Mouse (Mus musculus) ES-E14 (cell line): ENCODE data around the gene Olfr1375. TPM values are rescaled to one million over a fixed set of nuclear protein-coding genes. Genes with fewer than 3 reads are reported as not detected.
A peak's percentile ranks its signal among the peaks of the same experiment; 100 is the strongest.
"Not testable (repeated sequence)": the region's sequence is repeated elsewhere in the genome, so short reads cannot be mapped to it uniquely, and the experiment has no call there.

Experiments used
- DNase-seq: peaks from one replicate; pipeline ENCODE4 v3.0.0-alpha.2; 2013; ENCODE audit warnings: low read depth, low spot score
- H3K27ac ChIP-seq: 2 replicates; pipeline ENCODE4 v1.5.1; 2012; ENCODE audit warnings: low read depth, mild to moderate bottlenecking, low read length, moderate library complexity, mixed read lengths; ENCODE audit not compliant: poor library complexity, insufficient read depth, severe bottlenecking
- H3K36me3 ChIP-seq: 2 replicates; pipeline ENCODE4 v1.6.1; 2012; ENCODE audit warnings: mild to moderate bottlenecking, low read length, moderate library complexity, mixed read lengths; ENCODE audit not compliant: control insufficient read depth, poor library complexity, insufficient read depth, severe bottlenecking
- H3K4me1 ChIP-seq, 2 experiments: fragments of 150-350 bp in 1 of 2; sonication (generic) in 1 of 2; 2 replicates each; pipeline ENCODE4 v1.6.1; 2012; ENCODE audit warnings: low read length in 2 of 2, mild to moderate bottlenecking in 1 of 2, mixed read lengths in 1 of 2; ENCODE audit not compliant: control insufficient read depth in 2 of 2, insufficient read depth in 2 of 2, poor library complexity in 1 of 2
- H3K4me3 ChIP-seq, 2 experiments: fragments of 150-350 bp in 1 of 2; sonication (generic) in 1 of 2; 2 replicates each; pipeline ENCODE4 v1.5.1; 2012; ENCODE audit warnings: low read length in 2 of 2, low read depth in 1 of 2, mild to moderate bottlenecking in 1 of 2, mixed read lengths in 1 of 2; ENCODE audit not compliant: insufficient read depth in 1 of 2, poor library complexity in 1 of 2, severe bottlenecking in 1 of 2
- H3K9ac ChIP-seq: 2 replicates; pipeline ENCODE4 v1.6.1; 2012; ENCODE audit warnings: low read depth, mild to moderate bottlenecking, low read length, mixed read lengths; ENCODE audit not compliant: poor library complexity, insufficient read depth, severe bottlenecking
- H3K9me3 ChIP-seq: fragments of 150-350 bp; sonication (generic); 2 replicates; pipeline ENCODE4 v1.6.1; 2012; ENCODE audit warnings: low read depth, mild to moderate bottlenecking, low read length; ENCODE audit not compliant: control insufficient read depth, insufficient read depth
- CHD2 ChIP-seq: IDR thresholded peaks from 2 replicates; pipeline ENCODE4 v1.6.1; 2014; ENCODE audit warnings: mild to moderate bottlenecking, low read depth, low read length, inconsistent platforms
- HCFC1 ChIP-seq: IDR thresholded peaks from 2 replicates; pipeline ENCODE4 v1.6.1; 2012; ENCODE audit warnings: low read length, inconsistent platforms, borderline replicate concordance; ENCODE audit not compliant: insufficient read depth
- MAFK ChIP-seq: IDR thresholded peaks from 2 replicates; pipeline ENCODE4 v1.6.1; 2014; ENCODE audit warnings: mild to moderate bottlenecking, low read depth, low read length, inconsistent platforms; ENCODE audit not compliant: insufficient read depth
- ZC3H11A ChIP-seq: IDR thresholded peaks from 2 replicates; pipeline ENCODE4 v1.6.1; 2012; ENCODE audit warnings: low read depth, mild to moderate bottlenecking, inconsistent platforms, low read length, borderline replicate concordance
- ZNF384 ChIP-seq: IDR thresholded peaks from 2 replicates; pipeline ENCODE4 v1.6.1; 2012; ENCODE audit warnings: low read depth, low read length, inconsistent platforms
- in situ Hi-C, 2 experiments: fragments of 600-800 bp; cut with MboI; formaldehyde crosslinking; loops; one replicate each; pipeline ENCODE4 v1.15.1; 2025; ENCODE audit warnings: low sequenced_read_pairs in 2 of 2, inconsistent platforms in 1 of 2; ENCODE audit not compliant: unreplicated experiment in 2 of 2
- total RNA-seq: library from RNA; depleted of rRNA; stranded (reverse); fragments of 300-350 nt; gene quantifications from 2 replicates; pipeline ENCODE4 v1.2.3, GENCODE M21; 2012

The Olfr1375 gene
- total RNA-seq, 1 experiment = not detected

DNA sequence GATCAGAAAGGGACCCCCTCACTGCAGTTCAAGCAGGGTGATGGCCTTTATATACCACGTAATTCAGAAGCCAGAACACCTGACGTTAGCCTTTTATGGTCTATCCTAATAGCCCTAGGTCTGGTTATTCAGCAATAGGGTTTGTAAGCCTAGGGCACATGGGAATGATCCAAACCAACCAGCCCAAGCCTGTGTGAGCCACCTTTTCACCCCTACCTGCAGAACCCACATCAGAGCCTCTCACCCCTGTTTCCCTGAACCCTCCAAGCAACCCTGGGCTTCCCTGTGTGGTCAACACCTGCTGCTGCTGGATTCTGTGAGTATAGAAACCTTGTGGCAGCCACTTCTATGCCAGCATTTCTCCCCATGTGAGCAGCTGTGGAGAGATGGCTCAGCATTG, 17.7 kb upstream of the Olfr1375 start:
- no peak for DNase-seq
- Histone ChIP-seq H3K4me3 (no peak overlapping the region), H3K27ac (no peak overlapping the region), H3K4me1 (peaks cover 1 to 2% of the 10 kb centered on the region in 2 experiments; a peak in 1 of 4 replicates), H3K9me3 (no peaks in the 10 kb centered on the region), H3K9ac (no peak overlapping the region), H3K36me3 (no peaks in the 10 kb centered on the region)
- in situ Hi-C loops = no loop called here
- TF ChIP-seq CHD2 (no peak), ZNF384 (no peak), HCFC1 (no peak), ZC3H11A (no peak), MAFK (no peak)

DNA sequence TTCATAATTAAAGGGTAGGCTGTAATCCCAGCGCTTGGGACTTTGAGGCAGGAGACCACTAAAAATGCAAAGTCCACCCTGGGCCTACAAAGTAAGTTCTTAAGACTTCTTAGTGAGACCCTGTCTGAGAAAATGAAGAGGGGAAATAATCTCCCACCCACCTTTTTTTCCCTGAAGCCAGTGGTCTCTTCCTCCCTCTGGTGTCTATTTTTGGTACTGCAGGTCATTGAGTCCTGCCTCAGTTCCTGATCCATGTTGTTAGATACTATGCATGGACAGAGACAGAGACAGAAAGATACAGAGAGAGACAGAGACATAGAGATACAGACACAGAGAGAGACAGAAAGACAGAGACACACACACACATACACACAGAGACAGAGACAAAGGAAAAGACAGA, 15.1 kb upstream of the Olfr1375 start:
- Histone ChIP-seq H3K9me3 (no peaks in the 10 kb centered on the region), H3K36me3 (no peaks in the 10 kb centered on the region), H3K4me1 (peaks cover 1 to 2% of the 10 kb centered on the region in 2 experiments; a peak in 1 of 4 replicates), H3K9ac (no peak overlapping the region), H3K4me3 (no peak overlapping the region), H3K27ac (no peak overlapping the region)
- DNase-seq = peak; percentile 62
- in situ Hi-C loops = no loop called here
- TF ChIP-seq HCFC1 (no peak), ZC3H11A (peak; percentile 57; the same call in 1 of the 2 replicates)

DNA sequence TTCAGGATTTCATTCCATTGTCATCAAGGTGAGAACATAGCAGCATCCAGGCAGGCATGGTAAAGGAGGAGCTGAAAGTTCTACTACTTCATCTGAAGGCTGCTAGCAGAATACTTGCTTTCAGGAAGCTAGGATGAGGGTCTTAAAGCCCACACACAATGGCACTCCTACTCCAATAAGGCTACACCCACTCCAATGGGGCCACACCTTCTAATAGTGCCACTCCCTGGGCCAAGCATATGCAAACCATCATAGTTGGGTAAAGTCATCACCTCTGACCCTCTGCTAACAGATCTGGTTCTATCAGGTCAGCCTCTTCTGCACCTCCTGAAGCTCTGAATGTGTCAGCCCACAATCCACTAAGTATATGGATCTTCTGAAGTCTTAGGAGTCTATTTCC, 13.8 kb upstream of the Olfr1375 start:
- in situ Hi-C loops, H3K27ac ChIP-seq, H3K9me3 ChIP-seq, H3K36me3 ChIP-seq, H3K4me3 ChIP-seq, H3K9ac ChIP-seq, H3K4me1 ChIP-seq, DNase-seq: not testable (repeated sequence)

DNA sequence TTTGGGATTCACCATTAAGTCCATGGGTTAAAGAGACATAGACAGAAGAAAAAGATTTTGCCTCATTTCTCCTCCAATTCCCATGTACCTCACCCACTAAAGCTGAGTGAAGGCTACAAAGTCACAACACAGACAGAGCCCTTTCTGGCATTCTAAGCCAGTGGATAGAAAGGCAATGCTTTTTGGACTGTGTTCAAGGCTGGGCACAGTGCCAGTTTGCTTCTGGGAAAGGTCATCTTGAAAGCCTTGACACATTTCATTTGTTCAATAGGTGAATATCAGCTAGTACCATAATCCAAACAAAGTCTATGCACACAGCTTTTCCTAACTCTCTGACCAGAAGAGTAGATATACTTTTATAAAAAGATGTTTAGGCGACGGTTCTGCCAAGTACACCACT, 12.0 kb upstream of the Olfr1375 start:
- H3K9ac ChIP-seq = no peak overlapping the region
- no peaks in the 10 kb centered on the region for H3K9me3 ChIP-seq
- TF ChIP-seq ZC3H11A (no peak), HCFC1 (no peak), CHD2 (no peak), ZNF384 (no peak)
- no peak overlapping the region for H3K4me3 ChIP-seq
- H3K36me3 ChIP-seq = no peaks in the 10 kb centered on the region
- H3K27ac ChIP-seq = no peak overlapping the region
- H3K4me1 ChIP-seq = peaks cover 1 to 2% of the 10 kb centered on the region in 2 experiments; a peak in 1 of 4 replicates
- DNase-seq = no peak
- in situ Hi-C loops = no loop called here

DNA sequence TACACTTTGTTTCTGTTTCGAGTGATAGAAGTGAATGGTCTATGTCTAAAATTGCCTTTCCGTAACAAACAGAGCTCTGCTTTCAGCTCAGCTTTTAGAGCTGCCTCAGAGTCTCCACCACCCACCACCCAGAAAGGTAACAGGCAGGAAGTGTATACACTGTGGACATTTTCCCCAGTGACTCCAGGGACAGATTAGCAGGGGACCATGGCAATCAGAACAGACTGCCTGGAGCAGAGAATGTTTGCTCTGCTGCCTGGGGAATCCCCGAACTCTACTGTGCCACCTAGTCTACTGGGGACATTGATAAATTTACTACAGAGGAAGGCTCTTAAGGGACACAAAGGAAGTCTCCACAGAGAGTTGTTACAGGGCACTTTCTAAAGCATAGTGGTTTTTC, 3.1 kb upstream of the Olfr1375 start:
- in situ Hi-C loops, DNase-seq, H3K4me3 ChIP-seq, H3K9ac ChIP-seq, H3K9me3 ChIP-seq, H3K4me1 ChIP-seq, H3K36me3 ChIP-seq, H3K27ac ChIP-seq: not testable (repeated sequence)
